Mouse (Mus musculus) heart, postnatal 0 days (tissue): ENCODE measurements around the gene Fkbp7.

Source experiments
- CTCF ChIP-seq: IDR thresholded peaks from 2 replicates; pipeline ENCODE4 v1.5.1; 2016; ENCODE audit warnings: antibody characterized with exemption, control low read depth, low read depth
- EP300 ChIP-seq: IDR thresholded peaks from 2 replicates; pipeline ENCODE4 v1.6.1; 2016; ENCODE audit warnings: antibody characterized with exemption, low read depth

GRCm38 (mm10) chr2:76655444-76655843 is 17.5 kb downstream of the Fkbp7 start:
- TF ChIP-seq CTCF (no peak), EP300 (no peak)
